Mouse (Mus musculus): ENCODE measurements at regions not wholly inside any gene's neighbourhood (a gene's known extent, or its start where the extent isn't known, plus 50 kb on each side); places are given as distances from the start of the nearest gene placed in this dataset.

GRCm38 (mm10) chr2:56975680-56976079 is 148.1 kb downstream of the Nr4a2 start:
- Histone ChIP-seq H3K9ac (ENCODE audit: low read depth, low read length) (no peak overlapping the region), H3K79me2 (ENCODE audit: control insufficient read depth, insufficient read depth, low read length) (no peaks in the 10 kb centered on the region), H3K4me1 (ENCODE audit: control insufficient read depth, insufficient read depth, low read length) (no peaks in the 10 kb centered on the region), H3K4me3 (ENCODE audit: insufficient read depth, low read depth, low read length) (no peak overlapping the region), H3K27ac (replicated peaks; ENCODE audit: insufficient read depth, low read depth, low read length) (no peak overlapping the region), H3K36me3 (ENCODE audit: control insufficient read depth, insufficient read depth, low read length) (no peaks in the 10 kb centered on the region), H3K27me3 (ENCODE audit: control insufficient read depth, insufficient read depth, low read length) (no peaks in the 10 kb centered on the region)
- no peak for TF ChIP-seq POLR2A (IDR thresholded peaks at IDR 0.05; ENCODE audit: extremely low read depth, insufficient read depth, low read length)
- no peak for TF ChIP-seq CTCF (IDR thresholded peaks at IDR 0.05; ENCODE audit: low read depth, low read length)
- DNase-seq (ENCODE audit: extremely low read depth, low read depth, low spot score), result no peak
- 80% methylated on average over 1 of the region's 1 CpGs for WGBS

GRCm38 (mm10) chr2:56963937-56964695 is 159.7 kb downstream of the Nr4a2 start:
- Histone ChIP-seq H3K4me1 (ENCODE audit: control insufficient read depth, insufficient read depth, low read length) (no peaks in the 10 kb centered on the region), H3K4me3 (ENCODE audit: insufficient read depth, low read depth, low read length) (no peak overlapping the region), H3K79me2 (ENCODE audit: control insufficient read depth, insufficient read depth, low read length) (no peaks in the 10 kb centered on the region), H3K36me3 (ENCODE audit: control insufficient read depth, insufficient read depth, low read length) (no peaks in the 10 kb centered on the region), H3K27me3 (ENCODE audit: control insufficient read depth, insufficient read depth, low read length) (no peaks in the 10 kb centered on the region), H3K27ac (replicated peaks; ENCODE audit: insufficient read depth, low read depth, low read length) (no peak overlapping the region), H3K9ac (ENCODE audit: low read depth, low read length) (no peak overlapping the region)
- TF ChIP-seq POLR2A (IDR thresholded peaks at IDR 0.05; ENCODE audit: extremely low read depth, insufficient read depth, low read length) (no peak), CTCF (IDR thresholded peaks at IDR 0.05; ENCODE audit: low read depth, low read length) (no peak)
- 82% methylated on average over 3 of the region's 3 CpGs for WGBS
- DNase-seq (ENCODE audit: extremely low read depth, low read depth, low spot score), result no peak

- Histone ChIP-seq H3K4me1 (ENCODE audit: control insufficient read depth, insufficient read depth, low read length) (no peaks in the 10 kb centered on the region), H3K27me3 (ENCODE audit: control insufficient read depth, insufficient read depth, low read length) (no peaks in the 10 kb centered on the region), H3K4me3 (ENCODE audit: insufficient read depth, low read depth, low read length) (no peak overlapping the region), H3K79me2 (ENCODE audit: control insufficient read depth, insufficient read depth, low read length) (no peaks in the 10 kb centered on the region), H3K27ac (replicated peaks; ENCODE audit: insufficient read depth, low read depth, low read length) (no peak overlapping the region), H3K36me3 (ENCODE audit: control insufficient read depth, insufficient read depth, low read length) (no peaks in the 10 kb centered on the region), H3K9ac (ENCODE audit: low read depth, low read length) (no peak overlapping the region)
- no peak for TF ChIP-seq CTCF (IDR thresholded peaks at IDR 0.05; ENCODE audit: low read depth, low read length)
- TF ChIP-seq POLR2A (IDR thresholded peaks at IDR 0.05; ENCODE audit: extremely low read depth, insufficient read depth, low read length), result no peak
- 72% methylated on average over 4 of the region's 4 CpGs for WGBS
- no peak for DNase-seq (ENCODE audit: extremely low read depth, low read depth, low spot score)
Observed at GRCm38 (mm10) chr2:56959695-56960094, 164.1 kb downstream of the Nr4a2 start.

GRCm38 (mm10) chr2:56953337-56953736 is 170.5 kb downstream of the Nr4a2 start:
- no peak overlapping the region for H3K4me3 ChIP-seq (ENCODE audit: insufficient read depth, low read depth, low read length)
- WGBS, result 86% methylated on average over 8 of the region's 8 CpGs
- TF ChIP-seq CTCF (IDR thresholded peaks at IDR 0.05; ENCODE audit: low read depth, low read length), result no peak
- TF ChIP-seq POLR2A (IDR thresholded peaks at IDR 0.05; ENCODE audit: extremely low read depth, insufficient read depth, low read length), result no peak
- no peaks in the 10 kb centered on the region for H3K79me2 ChIP-seq (ENCODE audit: control insufficient read depth, insufficient read depth, low read length)
- H3K4me1 ChIP-seq (ENCODE audit: control insufficient read depth, insufficient read depth, low read length), result no peaks in the 10 kb centered on the region
- no peak for DNase-seq (ENCODE audit: extremely low read depth, low read depth, low spot score)
- H3K36me3 ChIP-seq (ENCODE audit: control insufficient read depth, insufficient read depth, low read length), result no peaks in the 10 kb centered on the region
- no peak overlapping the region for H3K27ac ChIP-seq (replicated peaks; ENCODE audit: insufficient read depth, low read depth, low read length)
- no peak overlapping the region for H3K9ac ChIP-seq (ENCODE audit: low read depth, low read length)
- H3K27me3 ChIP-seq (ENCODE audit: control insufficient read depth, insufficient read depth, low read length), result no peaks in the 10 kb centered on the region

- H3K27ac ChIP-seq (replicated peaks; ENCODE audit: insufficient read depth, low read depth, low read length), result no peak overlapping the region
- H3K4me1 ChIP-seq (ENCODE audit: control insufficient read depth, insufficient read depth, low read length), result no peaks in the 10 kb centered on the region
- TF ChIP-seq POLR2A (IDR thresholded peaks at IDR 0.05; ENCODE audit: extremely low read depth, insufficient read depth, low read length), result no peak
- TF ChIP-seq CTCF (IDR thresholded peaks at IDR 0.05; ENCODE audit: low read depth, low read length), result no peak
- no peaks in the 10 kb centered on the region for H3K27me3 ChIP-seq (ENCODE audit: control insufficient read depth, insufficient read depth, low read length)
- no peak for DNase-seq (ENCODE audit: extremely low read depth, low read depth, low spot score)
- H3K4me3 ChIP-seq (ENCODE audit: insufficient read depth, low read depth, low read length), result no peak overlapping the region
- no peaks in the 10 kb centered on the region for H3K79me2 ChIP-seq (ENCODE audit: control insufficient read depth, insufficient read depth, low read length)
- H3K36me3 ChIP-seq (ENCODE audit: control insufficient read depth, insufficient read depth, low read length), result no peaks in the 10 kb centered on the region
- 76% methylated on average over 5 of the region's 5 CpGs for WGBS
- H3K9ac ChIP-seq (ENCODE audit: low read depth, low read length), result no peak overlapping the region
Observed at GRCm38 (mm10) chr2:56912531-56912930, 211.3 kb downstream of the Nr4a2 start.

- no peak for TF ChIP-seq POLR2A (IDR thresholded peaks at IDR 0.05; ENCODE audit: extremely low read depth, insufficient read depth, low read length)
- TF ChIP-seq CTCF (IDR thresholded peaks at IDR 0.05; ENCODE audit: low read depth, low read length), result no peak
- H3K36me3 ChIP-seq (ENCODE audit: control insufficient read depth, insufficient read depth, low read length), result no peaks in the 10 kb centered on the region
- no peak for DNase-seq (ENCODE audit: extremely low read depth, low read depth, low spot score)
- H3K79me2 ChIP-seq (ENCODE audit: control insufficient read depth, insufficient read depth, low read length), result no peaks in the 10 kb centered on the region
- H3K27me3 ChIP-seq (ENCODE audit: control insufficient read depth, insufficient read depth, low read length), result no peaks in the 10 kb centered on the region
- H3K4me3 ChIP-seq (ENCODE audit: insufficient read depth, low read depth, low read length), result no peak overlapping the region
- H3K4me1 ChIP-seq (ENCODE audit: control insufficient read depth, insufficient read depth, low read length), result no peaks in the 10 kb centered on the region
- H3K9ac ChIP-seq (ENCODE audit: low read depth, low read length), result no peak overlapping the region
- H3K27ac ChIP-seq (replicated peaks; ENCODE audit: insufficient read depth, low read depth, low read length), result no peak overlapping the region
- WGBS, result 72% methylated on average over 2 of the region's 2 CpGs
Observed at GRCm38 (mm10) chr2:56909096-56909865, 214.5 kb downstream of the Nr4a2 start.
